Mouse (Mus musculus): ENCODE results near the gene Brd4. TPM values are rescaled to one million over a fixed set of nuclear protein-coding genes. Genes with fewer than 3 reads are reported as not detected.
A peak's percentile ranks its signal among the peaks of the same experiment; 100 is the strongest.

Gene Brd4
- polyA plus RNA-seq, 1 experiment from 2014 or later = 134 TPM

DNA sequence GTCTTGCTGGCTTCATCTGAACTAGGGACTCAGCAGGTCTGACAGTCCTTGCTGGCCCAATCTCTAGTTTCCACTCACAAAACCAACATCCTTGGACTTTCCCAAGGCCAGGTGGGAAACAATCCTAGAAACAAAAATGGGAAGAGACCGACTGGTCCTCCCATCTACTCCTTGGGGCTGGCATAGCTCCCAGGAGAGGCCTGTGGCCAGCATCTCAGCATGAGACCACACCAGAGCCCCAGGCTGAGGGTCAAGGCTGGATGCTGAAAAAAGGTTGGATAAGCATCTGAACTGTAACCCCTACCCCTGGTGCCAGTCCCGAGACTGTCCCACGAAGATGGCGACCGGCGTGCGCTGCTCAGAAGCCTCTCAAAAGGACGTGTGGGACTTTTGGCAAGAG is 28.3 kb upstream of the Brd4 start:
- Histone ChIP-seq H3K36me3 (peaks cover 100% of the 10 kb centered on the region), H3K4me1 (replicated peaks) (no peaks in the 10 kb centered on the region), H3K4me3 (no peak overlapping the region), H3K27me3 (ENCODE audit: insufficient read depth, poor library complexity, severe bottlenecking) (no peaks in the 10 kb centered on the region), H3K27ac (no peak overlapping the region), H3K9me3 (no peaks in the 10 kb centered on the region)
- WGBS = 95% methylated on average over 8 of the region's 8 CpGs
- no peak for DNase-seq (ENCODE audit: low spot score)

DNA sequence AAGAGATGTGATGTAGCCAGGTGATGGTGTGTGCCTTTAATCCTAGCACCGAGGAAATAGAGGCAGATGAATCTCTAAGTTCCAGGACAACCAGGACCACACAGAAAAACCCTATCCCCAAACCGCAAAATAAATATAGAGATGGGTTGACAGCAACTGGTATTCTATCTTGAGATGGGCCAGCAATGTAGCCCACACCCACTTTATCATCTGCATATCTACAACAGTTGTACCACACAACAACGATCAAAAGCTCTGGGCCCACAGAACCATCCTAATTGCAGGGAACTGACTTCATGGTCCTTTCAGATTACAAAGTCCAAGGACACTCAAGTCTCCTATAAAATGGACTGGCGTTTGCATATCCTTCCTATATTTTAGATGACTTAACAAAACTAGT is 23.4 kb upstream of the Brd4 start:
- H3K27ac ChIP-seq = no peak overlapping the region
- H3K4me1 ChIP-seq (replicated peaks) = no peaks in the 10 kb centered on the region
- H3K4me3 ChIP-seq = no peak overlapping the region
- H3K36me3 ChIP-seq = peaks cover 100% of the 10 kb centered on the region
- WGBS = 96% methylated on average over 4 of the region's 4 CpGs
- no peak for DNase-seq (ENCODE audit: low spot score)
- no peaks in the 10 kb centered on the region for H3K27me3 ChIP-seq (ENCODE audit: insufficient read depth, poor library complexity, severe bottlenecking)
- no peaks in the 10 kb centered on the region for H3K9me3 ChIP-seq

DNA sequence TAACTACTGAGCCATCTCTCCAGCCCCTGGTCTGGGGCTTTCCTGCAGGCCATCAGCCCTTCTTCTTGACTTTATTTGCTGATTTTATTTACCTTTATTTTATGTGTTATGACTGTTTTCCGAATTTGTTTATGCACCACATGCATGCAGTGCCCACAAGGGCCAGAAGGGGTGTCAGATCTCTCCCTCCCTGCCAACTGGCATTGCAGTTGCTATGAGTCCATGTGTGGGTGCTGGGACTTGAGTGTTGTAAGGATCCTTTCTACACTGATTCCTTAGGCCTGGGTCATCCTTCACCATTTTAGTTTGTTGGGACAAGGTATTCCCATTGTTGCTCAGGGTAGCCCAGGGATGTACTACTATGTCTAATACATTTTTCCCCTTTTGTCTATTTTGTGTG is 13.6 kb upstream of the Brd4 start:
- Histone ChIP-seq H3K27ac (no peak overlapping the region), H3K9me3 (no peaks in the 10 kb centered on the region), H3K36me3 (peaks cover 7% of the 10 kb centered on the region), H3K4me1 (replicated peaks) (no peaks in the 10 kb centered on the region), H3K4me3 (no peak overlapping the region), H3K27me3 (ENCODE audit: insufficient read depth, poor library complexity, severe bottlenecking) (no peaks in the 10 kb centered on the region)
- DNase-seq (ENCODE audit: low spot score) = no peak
- 88% methylated on average over 1 of the region's 1 CpGs for WGBS

DNA sequence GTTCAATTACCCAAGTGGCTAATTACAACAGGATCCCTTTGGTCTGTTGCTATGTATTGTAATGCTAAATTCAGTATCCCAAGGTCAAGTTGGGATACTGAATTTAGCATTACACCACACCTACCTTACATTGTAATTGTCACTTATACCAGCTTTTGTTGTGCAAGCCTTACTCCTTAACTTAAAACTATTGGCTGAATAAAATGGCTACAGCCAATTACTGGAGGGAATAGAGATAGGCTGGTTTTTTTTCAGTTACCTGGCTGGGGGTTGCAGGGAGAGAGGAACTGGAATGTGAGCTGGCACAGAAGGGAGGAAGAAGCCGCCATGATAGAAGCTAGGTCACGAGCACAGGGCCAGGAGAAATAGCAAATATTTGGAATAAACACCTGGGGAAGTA is 11.4 kb upstream of the Brd4 start:
- no peaks in the 10 kb centered on the region for H3K4me1 ChIP-seq (replicated peaks)
- no peak overlapping the region for H3K4me3 ChIP-seq
- no peaks in the 10 kb centered on the region for H3K36me3 ChIP-seq
- no peaks in the 10 kb centered on the region for H3K9me3 ChIP-seq
- no peak for DNase-seq (ENCODE audit: low spot score)
- H3K27ac ChIP-seq = no peak overlapping the region
- no peaks in the 10 kb centered on the region for H3K27me3 ChIP-seq (ENCODE audit: insufficient read depth, poor library complexity, severe bottlenecking)
- 86% methylated on average over 2 of the region's 2 CpGs for WGBS

DNA sequence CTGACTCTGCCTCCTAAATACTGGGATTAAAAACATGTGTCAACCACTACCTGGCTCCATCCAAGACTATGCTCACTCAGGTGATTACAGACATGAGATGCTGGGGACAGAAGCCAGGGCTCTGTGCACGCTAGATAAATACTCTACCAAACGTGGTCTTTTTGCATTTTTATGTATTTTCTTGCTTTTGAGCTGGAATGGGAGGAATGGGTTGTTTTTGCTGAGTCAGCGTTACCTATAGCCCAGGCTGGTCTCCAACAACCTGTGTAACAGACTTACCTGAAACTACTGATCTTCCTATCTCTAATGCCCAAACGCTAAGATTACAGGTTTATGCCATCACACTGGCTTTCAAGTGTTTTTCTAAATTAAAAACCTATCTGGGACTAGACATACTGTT is 10.6 kb upstream of the Brd4 start:
- 85% methylated on average over 4 of the region's 4 CpGs for WGBS
- Histone ChIP-seq H3K4me1 (replicated peaks) (no peaks in the 10 kb centered on the region), H3K27ac (no peak overlapping the region), H3K36me3 (no peaks in the 10 kb centered on the region), H3K4me3 (no peak overlapping the region), H3K9me3 (no peaks in the 10 kb centered on the region), H3K27me3 (ENCODE audit: insufficient read depth, poor library complexity, severe bottlenecking) (no peaks in the 10 kb centered on the region)
- DNase-seq (ENCODE audit: low spot score) = no peak

DNA sequence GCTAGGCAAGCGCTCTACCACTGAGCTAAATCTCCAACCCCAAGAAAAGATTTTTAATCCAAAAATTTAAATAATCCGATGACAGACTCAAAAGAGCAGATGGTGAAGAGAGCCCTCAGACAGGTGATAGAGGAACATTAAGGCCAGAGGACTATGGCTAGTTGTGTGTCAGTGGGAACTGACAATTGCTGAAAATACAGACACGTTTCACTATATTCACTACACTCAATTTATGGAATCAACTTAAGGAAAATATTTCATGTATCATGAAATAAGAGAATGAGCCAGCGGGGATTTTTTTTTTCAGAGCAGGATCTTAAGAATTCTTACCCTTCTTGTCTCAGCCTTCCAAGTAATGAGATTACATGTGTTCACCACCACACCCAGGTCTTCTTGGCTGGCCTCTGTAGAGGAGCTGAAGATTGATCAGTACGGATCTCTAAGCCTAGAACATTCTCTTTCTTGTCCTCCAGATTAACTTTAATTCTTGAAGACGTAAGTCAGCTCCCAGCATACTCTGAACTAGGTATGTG is 682 bp upstream of the Brd4 start:
- 60% methylated on average over 6 of the region's 6 CpGs for WGBS
- no peaks in the 10 kb centered on the region for H3K27me3 ChIP-seq (ENCODE audit: insufficient read depth, poor library complexity, severe bottlenecking)
- H3K9me3 ChIP-seq = no peaks in the 10 kb centered on the region
- peak overlapping the region; percentile 99 for H3K27ac ChIP-seq
- H3K36me3 ChIP-seq = peaks cover 7% of the 10 kb centered on the region; the same call in 1 of the 2 replicates
- no peak for DNase-seq (ENCODE audit: low spot score)
- H3K4me3 ChIP-seq = peak overlapping the region; percentile 98
- H3K4me1 ChIP-seq (replicated peaks) = peaks cover 32% of the 10 kb centered on the region

DNA sequence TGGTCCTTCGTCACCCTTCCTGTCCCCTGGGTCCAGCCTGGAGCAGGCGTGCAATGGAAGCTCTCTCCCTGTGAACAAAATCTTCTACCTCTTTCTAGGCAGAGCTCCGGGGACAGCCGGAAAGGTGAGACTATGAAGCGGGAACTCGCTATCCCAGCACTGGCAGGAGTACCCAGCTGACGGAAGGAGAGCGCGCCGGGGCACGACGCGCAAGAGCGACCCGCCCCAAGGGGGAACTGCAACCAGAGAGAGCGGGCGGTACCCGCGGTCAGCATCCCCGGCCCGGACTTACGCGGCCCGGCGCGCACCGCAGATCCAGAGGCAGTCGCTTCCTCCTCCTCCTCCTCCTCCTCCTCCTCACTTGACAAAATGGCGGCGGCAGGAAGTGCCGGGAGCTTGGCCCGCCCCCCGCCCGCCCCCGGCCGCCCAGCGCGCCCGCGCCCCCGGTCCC is 726 bp downstream of the Brd4 start:
- Histone ChIP-seq H3K4me3 (peak overlapping the region; percentile 98), H3K27ac (peak overlapping the region; percentile 99), H3K4me1 (replicated peaks) (peaks cover 32% of the 10 kb centered on the region), H3K36me3 (peaks cover 9% of the 10 kb centered on the region; the same call in 1 of the 2 replicates), H3K27me3 (ENCODE audit: insufficient read depth, poor library complexity, severe bottlenecking) (no peaks in the 10 kb centered on the region), H3K9me3 (no peaks in the 10 kb centered on the region)
- DNase-seq (ENCODE audit: low spot score) = peak; percentile 72
- WGBS = under 1% methylated on average over 40 of the region's 41 CpGs

DNA sequence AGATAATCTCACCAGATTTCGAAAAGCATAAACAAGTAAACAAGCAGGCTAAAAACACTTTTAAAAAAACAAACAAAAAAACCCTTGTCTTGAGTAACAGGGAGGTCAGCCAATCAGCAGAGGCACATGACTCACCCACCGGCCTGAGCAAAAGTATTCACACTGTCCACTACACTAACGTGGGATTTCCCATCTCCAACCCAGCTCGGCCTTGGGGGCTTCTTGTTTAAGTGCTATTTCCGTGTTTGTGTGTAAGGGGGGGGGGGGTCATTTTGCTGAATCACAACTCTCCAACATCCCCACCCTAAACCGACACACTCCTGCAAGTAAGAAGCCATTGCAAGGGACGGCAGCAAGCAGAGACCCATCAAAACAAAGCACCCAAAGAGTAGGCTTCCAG is 1.2 kb downstream of the Brd4 start:
- Histone ChIP-seq H3K27me3 (ENCODE audit: insufficient read depth, poor library complexity, severe bottlenecking) (no peaks in the 10 kb centered on the region), H3K9me3 (no peaks in the 10 kb centered on the region), H3K4me3 (peak overlapping the region; percentile 98), H3K27ac (peak overlapping the region; percentile 99), H3K36me3 (peaks cover 9% of the 10 kb centered on the region; the same call in 1 of the 2 replicates), H3K4me1 (replicated peaks) (peaks cover 32% of the 10 kb centered on the region)
- 11% methylated on average over 7 of the region's 7 CpGs for WGBS
- DNase-seq (ENCODE audit: low spot score) = no peak

DNA sequence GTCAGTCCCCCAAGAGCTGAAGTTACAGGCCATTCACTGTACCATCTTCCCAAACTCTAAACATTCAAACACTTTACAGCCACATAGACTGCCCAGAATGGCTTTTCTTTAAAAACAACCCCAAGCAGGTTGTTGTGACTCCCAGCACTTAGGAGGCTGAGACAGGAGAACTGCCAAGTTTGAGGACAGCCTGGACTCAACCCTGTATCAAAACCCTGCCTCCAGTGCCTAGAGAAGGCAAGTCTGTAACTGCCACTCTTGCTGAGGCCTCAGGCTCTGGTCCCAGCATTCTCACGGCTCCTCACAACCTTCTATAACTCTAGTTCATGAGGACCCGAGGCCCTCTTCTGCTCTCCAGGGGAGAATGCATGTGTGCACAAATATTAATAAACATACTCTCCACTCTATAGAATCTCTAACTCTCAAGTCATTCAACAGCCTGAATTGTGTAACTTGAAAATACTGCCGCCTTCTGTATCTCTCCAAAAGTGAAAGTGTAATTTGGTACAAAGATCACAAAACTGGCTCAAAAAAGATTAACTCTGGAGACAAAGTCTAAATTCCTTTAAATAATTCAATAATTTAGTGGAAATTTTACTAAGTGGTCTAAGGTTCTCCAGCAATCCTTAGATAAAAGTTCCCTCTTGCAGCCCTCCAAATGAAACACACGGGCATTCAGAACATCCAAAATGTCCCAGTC is 2.8 kb downstream of the Brd4 start:
- no peak for DNase-seq (ENCODE audit: low spot score)
- Histone ChIP-seq H3K4me3 (no peak overlapping the region), H3K27me3 (ENCODE audit: insufficient read depth, poor library complexity, severe bottlenecking) (no peaks in the 10 kb centered on the region), H3K27ac (no peak overlapping the region), H3K36me3 (peaks cover 9% of the 10 kb centered on the region; the same call in 1 of the 2 replicates), H3K4me1 (replicated peaks) (peaks cover 32% of the 10 kb centered on the region), H3K9me3 (no peaks in the 10 kb centered on the region)
- WGBS = 88% methylated on average over 4 of the region's 4 CpGs

DNA sequence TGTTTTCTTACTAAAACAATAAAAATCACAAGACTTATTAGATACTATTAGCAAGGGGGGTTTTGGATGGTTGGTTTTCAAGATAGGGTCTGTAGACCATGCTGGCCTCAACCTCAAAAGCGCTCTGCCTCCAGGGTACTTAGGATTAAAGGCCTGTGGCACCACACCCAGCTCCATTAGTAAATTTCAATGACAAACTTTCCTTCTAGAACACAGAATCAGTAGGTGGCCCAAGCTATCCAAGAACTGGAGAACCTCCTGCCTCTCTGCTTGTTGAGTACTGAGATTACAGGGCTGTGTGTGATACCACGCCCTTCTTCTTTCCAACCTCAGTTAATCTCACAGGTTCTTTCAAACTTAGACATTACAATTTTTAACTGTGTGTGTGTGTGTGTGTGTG is 3.4 kb downstream of the Brd4 start:
- no peak overlapping the region for H3K4me3 ChIP-seq
- no peaks in the 10 kb centered on the region for H3K27me3 ChIP-seq (ENCODE audit: insufficient read depth, poor library complexity, severe bottlenecking)
- 97% methylated on average over 2 of the region's 2 CpGs for WGBS
- DNase-seq (ENCODE audit: low spot score) = no peak
- H3K4me1 ChIP-seq (replicated peaks) = peaks cover 32% of the 10 kb centered on the region
- peaks cover 9% of the 10 kb centered on the region; the same call in 1 of the 2 replicates for H3K36me3 ChIP-seq
- H3K9me3 ChIP-seq = no peaks in the 10 kb centered on the region
- no peak overlapping the region for H3K27ac ChIP-seq

DNA sequence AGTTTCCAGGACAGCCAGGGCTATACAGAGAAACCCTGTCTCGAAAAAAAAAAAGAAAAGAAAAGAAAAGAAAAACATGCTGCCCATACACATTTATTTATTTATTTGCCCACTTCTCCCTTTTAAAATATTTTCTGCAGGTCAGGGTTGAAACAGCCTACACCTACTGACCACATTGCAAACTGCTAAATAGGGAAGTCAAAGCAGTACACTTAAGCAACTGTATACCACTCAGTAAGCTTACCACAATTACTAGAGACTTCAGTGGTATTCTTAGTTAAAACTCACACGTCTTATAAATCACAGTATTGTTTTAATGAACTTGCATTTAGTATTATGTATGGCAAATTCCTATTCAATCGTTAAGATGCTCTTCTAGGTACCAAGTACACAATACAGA is 3.9 kb downstream of the Brd4 start:
- 90% methylated on average over 3 of the region's 3 CpGs for WGBS
- H3K9me3 ChIP-seq = no peaks in the 10 kb centered on the region
- H3K4me1 ChIP-seq (replicated peaks) = peaks cover 31% of the 10 kb centered on the region
- DNase-seq (ENCODE audit: low spot score) = no peak
- H3K4me3 ChIP-seq = no peak overlapping the region
- peaks cover 9% of the 10 kb centered on the region; the same call in 1 of the 2 replicates for H3K36me3 ChIP-seq
- H3K27me3 ChIP-seq (ENCODE audit: insufficient read depth, poor library complexity, severe bottlenecking) = no peaks in the 10 kb centered on the region
- H3K27ac ChIP-seq = no peak overlapping the region

DNA sequence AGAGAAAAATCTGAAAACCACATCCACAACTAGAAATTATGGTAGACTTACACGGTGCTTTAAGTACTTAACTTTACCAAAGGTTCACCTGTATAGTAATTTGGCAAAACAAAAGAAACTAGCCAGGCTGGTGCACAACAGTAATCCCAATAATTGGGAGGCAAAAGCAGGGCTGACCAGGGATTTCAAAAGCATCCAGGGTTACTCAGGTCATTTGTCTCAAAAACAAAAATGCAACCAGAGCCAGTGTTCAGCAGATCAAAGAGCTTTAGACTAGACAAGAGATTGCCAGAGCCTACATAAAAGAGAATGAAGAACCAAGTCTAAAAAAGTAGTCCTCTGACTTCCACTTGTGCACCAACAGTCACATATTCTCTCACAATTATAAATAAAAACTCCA is 7.3 kb downstream of the Brd4 start:
- H3K9me3 ChIP-seq = no peaks in the 10 kb centered on the region
- H3K36me3 ChIP-seq = peaks cover 9% of the 10 kb centered on the region; the same call in 1 of the 2 replicates
- no peak for DNase-seq (ENCODE audit: low spot score)
- WGBS = 88% methylated on average over 1 of the region's 1 CpGs
- H3K4me3 ChIP-seq = no peak overlapping the region
- H3K27me3 ChIP-seq (ENCODE audit: insufficient read depth, poor library complexity, severe bottlenecking) = no peaks in the 10 kb centered on the region
- H3K4me1 ChIP-seq (replicated peaks) = peaks cover 13% of the 10 kb centered on the region
- H3K27ac ChIP-seq = no peak overlapping the region

DNA sequence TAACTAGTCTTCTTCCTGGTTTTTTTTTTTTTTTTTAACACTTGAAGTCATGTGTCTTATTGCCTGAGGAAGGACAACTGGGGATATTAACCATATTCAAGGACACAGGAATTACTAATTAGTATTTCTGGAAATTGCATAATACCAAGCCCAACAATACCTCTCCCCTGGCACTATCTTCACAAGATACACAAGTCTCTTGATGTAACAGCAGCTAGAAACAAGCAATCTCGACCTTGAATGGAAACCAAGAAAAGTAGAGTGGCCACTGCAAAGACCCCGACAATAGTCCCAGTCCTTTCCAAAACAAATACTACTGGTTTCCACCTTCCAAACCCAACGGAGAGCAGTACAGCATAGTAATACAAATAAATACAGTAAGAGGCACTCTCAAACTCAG is 9.0 kb downstream of the Brd4 start:
- no peaks in the 10 kb centered on the region for H3K27me3 ChIP-seq (ENCODE audit: insufficient read depth, poor library complexity, severe bottlenecking)
- 0 out of 2 replicates have a peak, but pooled peaks cover 8% of the 10 kb centered on the region for H3K36me3 ChIP-seq
- no peaks in the 10 kb centered on the region for H3K9me3 ChIP-seq
- no peak overlapping the region for H3K27ac ChIP-seq
- no peak overlapping the region for H3K4me3 ChIP-seq
- no peaks in the 10 kb centered on the region for H3K4me1 ChIP-seq (replicated peaks)
- DNase-seq (ENCODE audit: low spot score) = no peak
- WGBS = 90% methylated on average over 3 of the region's 3 CpGs
